Mouse (Mus musculus) gastrocnemius, postnatal 4 days (tissue): ENCODE results near the gene Igbp1b. TPM values are rescaled to one million over a fixed set of nuclear protein-coding genes. Genes with fewer than 3 reads are reported as not detected.

ENCODE experiments used
- DNase-seq, 2 experiments: peaks; one replicate each; pipeline ENCODE4 v3.0.0; 2021 to 2022; ENCODE audit warnings: low spot score in 2 of 2, mixed read lengths in 2 of 2
- long read RNA-seq, 2 experiments: library from polyadenylated mRNA; stranded (forward); transcript quantifications; one replicate each; pipeline ENCODE4 v2.0.0; 2021
- total RNA-seq, 2 experiments: library from RNA; stranded (reverse); gene quantifications; 2 replicates each; pipeline ENCODE4 v1.2.3; 2021

Gene Igbp1b
- total RNA-seq = not detected
- long read RNA-seq, experiment 1 = 0 reads
- long read RNA-seq, experiment 2 = 0 reads

GRCm38 (mm10) chr6:138658516-138658915 lies at the start of gene Igbp1b:
Igbp1b (minus strand) TSS chr6:138658544.
- no peak for DNase-seq

- DNase-seq = no peak
Observed at GRCm38 (mm10) chr6:138682959-138683358, 24.6 kb upstream of the Igbp1b start.

GRCm38 (mm10) chr6:138672704-138673141 lies 14.4 kb upstream of the Igbp1b start:
- DNase-seq = no peak

- no peak for DNase-seq
Observed at GRCm38 (mm10) chr6:138665416-138665815, 7.1 kb upstream of the Igbp1b start.

GRCm38 (mm10) chr6:138645604-138646003 lies 12.7 kb downstream of the Igbp1b start:
- no peak for DNase-seq

- DNase-seq = no peak
Observed at GRCm38 (mm10) chr6:138639351-138639750, 19.0 kb downstream of the Igbp1b start.

GRCm38 (mm10) chr6:138620786-138621185 lies 37.6 kb downstream of the Igbp1b start:
- no peak for DNase-seq

- DNase-seq = no peak
Observed at GRCm38 (mm10) chr6:138618396-138618795, 39.9 kb downstream of the Igbp1b start.

Other genes starting within 250 kb of the Igbp1b start
- under 1 TPM; 0.44 to 0.54 TPM for gene Lmo3, start 76.6 kb downstream of the Igbp1b start, total RNA-seq